In the genomic region with DNA sequence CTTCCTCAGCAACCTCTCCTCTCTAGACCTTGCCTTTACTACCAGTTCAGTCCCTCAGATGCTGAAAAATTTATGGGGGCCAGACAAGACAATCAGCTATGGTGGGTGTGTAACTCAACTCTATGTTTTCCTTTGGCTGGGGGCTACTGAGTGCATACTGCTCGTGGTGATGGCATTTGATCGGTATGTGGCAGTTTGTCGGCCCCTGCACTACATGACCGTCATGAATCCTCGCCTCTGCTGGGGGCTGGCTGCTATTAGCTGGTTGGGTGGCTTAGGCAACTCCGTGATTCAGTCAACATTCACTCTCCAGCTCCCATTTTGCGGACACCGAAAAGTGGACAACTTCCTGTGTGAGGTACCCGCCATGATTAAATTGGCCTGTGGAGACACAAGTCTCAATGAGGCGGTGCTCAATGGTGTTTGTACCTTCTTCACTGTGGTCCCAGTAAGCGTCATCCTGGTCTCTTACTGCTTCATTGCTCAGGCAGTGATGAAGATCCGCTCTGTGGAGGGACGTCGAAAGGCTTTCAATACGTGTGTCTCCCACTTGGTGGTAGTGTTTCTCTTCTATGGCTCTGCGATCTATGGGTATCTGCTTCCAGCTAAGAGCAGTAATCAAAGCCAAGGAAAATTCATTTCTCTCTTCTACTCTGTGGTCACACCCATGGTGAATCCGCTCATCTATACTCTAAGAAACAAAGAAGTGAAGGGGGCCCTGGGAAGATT, we compare ENCODE assay signal across 9 mouse cellular contexts. TPM values are rescaled to one million over a fixed set of nuclear protein-coding genes. Genes with fewer than 3 reads are reported as not detected.
DNase-seq lines count a peak whose midpoint lies in the region; ATAC-seq and TF ChIP-seq lines count a peak whose summit lies in the region.
"Had no signal": no experiment of that assay in that cellular context is flagged by ENCODE, and none has a peak within 500 bp of the region (broad histone marks: within the 10 kb centered on the region; RNA-seq: fewer than 3 reads in every experiment).

No protein-coding gene starts in this region.

- no peak overlapping the region for H3K4me2 ChIP-seq in forebrain, postnatal 0 days (ENCODE audit: low read depth)
- no peak overlapping the region for H3K4me2 ChIP-seq in forebrain, embryonic 13.5 days
- H3K4me2 ChIP-seq: heart, embryonic 15.5 days had no signal

- no peaks in the 10 kb centered on the region for H3K27me3 ChIP-seq in forebrain, postnatal 0 days (ENCODE audit: insufficient read depth, low read length)
- no peaks in the 10 kb centered on the region for H3K27me3 ChIP-seq in forebrain, embryonic 13.5 days

- TF ChIP-seq POLR2A in brain, embryonic 14.5 days (IDR thresholded peaks at IDR 0.05; ENCODE audit: borderline replicate concordance, extremely low read depth, insufficient read depth, insufficient read length, poor library complexity, severe bottlenecking), result no peak

- H3K9me3 ChIP-seq in forebrain, postnatal 0 days (ENCODE audit: low read length), result no peaks in the 10 kb centered on the region
- no peaks in the 10 kb centered on the region for H3K9me3 ChIP-seq in forebrain, embryonic 13.5 days (replicated peaks)
- H3K9me3 ChIP-seq: heart, embryonic 15.5 days had no signal

- 65% methylated on average over 17 of the region's 17 CpGs for WGBS in forebrain, postnatal 0 days
- WGBS in forebrain, embryonic 13.5 days, result 73% methylated on average over 17 of the region's 17 CpGs

- H3K27ac ChIP-seq in forebrain, postnatal 0 days (ENCODE audit: low read depth, low read length), result no peak overlapping the region
- H3K27ac ChIP-seq in forebrain, embryonic 13.5 days, result no peak overlapping the region
- H3K27ac ChIP-seq: heart, embryonic 15.5 days had no signal

- no peaks in the 10 kb centered on the region for H3K36me3 ChIP-seq in forebrain, postnatal 0 days (ENCODE audit: insufficient read depth)
- H3K36me3 ChIP-seq in forebrain, embryonic 13.5 days (ENCODE audit: poor library complexity, severe bottlenecking), result no peaks in the 10 kb centered on the region
- H3K36me3 ChIP-seq: heart, embryonic 15.5 days had no signal

- peak; percentile 21 for DNase-seq in forebrain, postnatal 0 days
- DNase-seq in 416B (ENCODE audit: low read depth), result peak; percentile 64
- DNase-seq in brain, embryonic 14.5 days (ENCODE audit: low read depth), result peak; percentile 22
- peak; percentile 53 for DNase-seq in kidney, postnatal 14 days
- DNase-seq in urinary bladder, postnatal 14 days (ENCODE audit: low spot score), result no peak
- no peak for DNase-seq in cerebellum, adult 9-10 months

- no peak overlapping the region for H3K4me3 ChIP-seq in forebrain, postnatal 0 days (ENCODE audit: low read depth, low read length)
- H3K4me3 ChIP-seq in forebrain, embryonic 13.5 days, result no peak overlapping the region
- H3K4me3 ChIP-seq: heart, embryonic 15.5 days had no signal

- peak; percentile 59 for TF ChIP-seq CTCF in forebrain, postnatal 0 days (IDR thresholded peaks at IDR 0.05; ENCODE audit: low read depth)
- TF ChIP-seq CTCF in brain, embryonic 14.5 days (IDR thresholded peaks at IDR 0.05; ENCODE audit: borderline replicate concordance, extremely low read depth, insufficient read depth, insufficient read length), result peak; percentile 40; the same call in 1 of the 2 replicates

- H3K4me1 ChIP-seq in forebrain, postnatal 0 days (ENCODE audit: insufficient read depth), result no peaks in the 10 kb centered on the region
- H3K4me1 ChIP-seq in forebrain, embryonic 13.5 days, result no peaks in the 10 kb centered on the region
- H3K4me1 ChIP-seq: heart, embryonic 15.5 days had no signal

- H3K9ac ChIP-seq in forebrain, postnatal 0 days, result no peak overlapping the region
- no peak overlapping the region for H3K9ac ChIP-seq in forebrain, embryonic 13.5 days
- H3K9ac ChIP-seq: heart, embryonic 15.5 days had no signal

- ATAC-seq in forebrain, postnatal 0 days, result no peak; the same call in 1 of the 2 replicates
- no peak for ATAC-seq in forebrain, embryonic 13.5 days
- no peak for ATAC-seq in monocyte, adult 5-6 weeks (replicated peaks; ENCODE audit: insufficient number of reproducible peaks, low FRiP score, low TSS enrichment, poor library complexity, severe bottlenecking)

RNA-seq across cellular contexts. Expression of gene Zfp174, which starts 7.7 kb away (rescaled TPM):
- total RNA-seq in forebrain, postnatal 0 days (2014; rRNA removed), result 3.9 and 4.4 TPM in 2 replicates
- 1.2 and 1.9 TPM in 2 replicates for polyA plus RNA-seq in forebrain, postnatal 0 days (2015; fragmentation: Nextera tagmentation; extraction: Ambion mirVana)
- 1.3 and 1.6 TPM in 2 replicates for polyA plus RNA-seq in forebrain, embryonic 13.5 days (2015; fragmentation: Nextera tagmentation; extraction: Ambion mirVana)
- 3.6 and 3.8 TPM in 2 replicates for polyA plus RNA-seq in brain, embryonic 14.5 days (2012; rRNA removed)
- 0.11 to 1.5 TPM (median 1.4 TPM) in 3 replicates for total RNA-seq in monocyte, adult 5-6 weeks (2017)

RNA-seq across cellular contexts. Expression of gene Olfr15, which starts 8.6 kb away (rescaled TPM):
- not detected in 2 replicates for total RNA-seq in forebrain, postnatal 0 days (2014; rRNA removed)
- not detected in 2 replicates for polyA plus RNA-seq in forebrain, postnatal 0 days (2015; fragmentation: Nextera tagmentation; extraction: Ambion mirVana)
- polyA plus RNA-seq in forebrain, embryonic 13.5 days (2015; fragmentation: Nextera tagmentation; extraction: Ambion mirVana), result not detected in 2 replicates
- polyA plus RNA-seq in brain, embryonic 14.5 days (2012; rRNA removed), result not detected in 2 replicates
- not detected in 3 replicates for total RNA-seq in monocyte, adult 5-6 weeks (2017)
- polyA plus RNA-seq: heart, embryonic 15.5 days had no signal

RNA-seq across cellular contexts. Expression of gene Naa60, which starts 32.9 kb away (rescaled TPM):
- total RNA-seq in forebrain, postnatal 0 days (2014; rRNA removed), result 61.6 and 81.1 TPM in 2 replicates
- polyA plus RNA-seq in forebrain, postnatal 0 days (2015; fragmentation: Nextera tagmentation; extraction: Ambion mirVana), result 86.1 and 97.1 TPM in 2 replicates
- polyA plus RNA-seq in forebrain, embryonic 13.5 days (2015; fragmentation: Nextera tagmentation; extraction: Ambion mirVana), result 66.0 and 72.4 TPM in 2 replicates
- 72.8 and 84.8 TPM in 2 replicates for polyA plus RNA-seq in brain, embryonic 14.5 days (2012; rRNA removed)
- 24.5 to 61.7 TPM (median 26.2 TPM) in 3 replicates for total RNA-seq in monocyte, adult 5-6 weeks (2017)

RNA-seq across cellular contexts. Expression of gene Zfp597, which starts 45.0 kb away (rescaled TPM):
- total RNA-seq in forebrain, postnatal 0 days (2014; rRNA removed), result 38.2 and 54.8 TPM in 2 replicates
- 6.5 and 10.4 TPM in 2 replicates for polyA plus RNA-seq in forebrain, postnatal 0 days (2015; fragmentation: Nextera tagmentation; extraction: Ambion mirVana)
- polyA plus RNA-seq in forebrain, embryonic 13.5 days (2015; fragmentation: Nextera tagmentation; extraction: Ambion mirVana), result 9.6 and 10.8 TPM in 2 replicates
- 12.3 and 17.8 TPM in 2 replicates for polyA plus RNA-seq in brain, embryonic 14.5 days (2012; rRNA removed)
- 23.7 to 35.3 TPM (median 24.2 TPM) in 3 replicates for total RNA-seq in monocyte, adult 5-6 weeks (2017)

RNA-seq across cellular contexts. Expression of gene Gm20695, which starts 45.1 kb away (rescaled TPM):
- total RNA-seq in forebrain, postnatal 0 days (2014; rRNA removed), result 5.6 and 10.3 TPM in 2 replicates
- 0.87 and 2.4 TPM in 2 replicates for polyA plus RNA-seq in forebrain, postnatal 0 days (2015; fragmentation: Nextera tagmentation; extraction: Ambion mirVana)
- 3.9 and 5.7 TPM in 2 replicates for polyA plus RNA-seq in forebrain, embryonic 13.5 days (2015; fragmentation: Nextera tagmentation; extraction: Ambion mirVana)
- 0.27 and 0.73 TPM in 2 replicates for polyA plus RNA-seq in brain, embryonic 14.5 days (2012; rRNA removed)
- 1.2 TPM in 1 of 3 replicates, not detected in the others for total RNA-seq in monocyte, adult 5-6 weeks (2017)

Comparison
In these comparisons a context has a peak if more than half of its experiments do, and no peak if none do; other contexts are left out.
1. DNase-seq: peak in forebrain, postnatal 0 days (single experiment), 416B (single experiment), brain, embryonic 14.5 days (single experiment) and kidney, postnatal 14 days (single experiment); none in urinary bladder, postnatal 14 days (single experiment) and cerebellum, adult 9-10 months (single experiment).